Mouse (Mus musculus) embryonic fibroblast, embryonic 13.5 days (primary cell): ENCODE data around the gene St3gal3.

ENCODE experiments used
- CTCF ChIP-seq: IDR thresholded peaks from 2 replicates; pipeline ENCODE4 v1.5.1; 2011; ENCODE audit warnings: mild to moderate bottlenecking, control low read depth, low read length, moderate library complexity, borderline replicate concordance; ENCODE audit not compliant: insufficient read depth
- POLR2A ChIP-seq: IDR thresholded peaks from 2 replicates; pipeline ENCODE4 v1.6.1; 2011; ENCODE audit warnings: low read depth, mild to moderate bottlenecking, control low read depth, low read length, moderate library complexity

DNA sequence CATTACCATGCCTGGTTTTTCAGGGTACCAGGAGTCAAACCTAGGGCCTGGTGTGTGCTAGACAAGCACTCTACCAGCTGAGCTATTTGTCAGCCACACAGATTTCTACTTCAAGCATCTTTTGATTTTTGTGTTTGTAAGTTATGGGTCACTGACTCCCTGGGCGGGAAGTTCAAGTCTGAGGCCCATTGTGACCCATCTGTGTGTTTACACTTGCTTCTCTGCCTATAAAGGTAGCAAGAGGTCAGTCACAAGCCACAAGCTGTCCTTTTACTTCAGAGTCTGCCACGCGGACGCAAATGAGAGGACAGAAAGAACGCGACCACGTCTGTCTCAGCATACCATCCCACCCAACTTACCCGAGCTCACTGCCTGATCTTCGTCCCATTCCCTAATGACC lies 59.4 kb downstream of the St3gal3 start:
- TF ChIP-seq POLR2A: no peak
- no peak for TF ChIP-seq CTCF
